Mouse (Mus musculus) T-cell, adult 2 months (primary cell): ENCODE measurements around the gene Spaca7.
A peak's percentile ranks its signal among the peaks of the same experiment; 100 is the strongest.
"Not testable (repeated sequence)": the region's sequence is repeated elsewhere in the genome, so short reads cannot be mapped to it uniquely, and the experiment has no call there.

Experiments
- DNase-seq: peaks from one replicate; pipeline ENCODE4 v3.0.0; 2022; ENCODE audit warnings: low spot score

Gene Spaca7

DNA sequence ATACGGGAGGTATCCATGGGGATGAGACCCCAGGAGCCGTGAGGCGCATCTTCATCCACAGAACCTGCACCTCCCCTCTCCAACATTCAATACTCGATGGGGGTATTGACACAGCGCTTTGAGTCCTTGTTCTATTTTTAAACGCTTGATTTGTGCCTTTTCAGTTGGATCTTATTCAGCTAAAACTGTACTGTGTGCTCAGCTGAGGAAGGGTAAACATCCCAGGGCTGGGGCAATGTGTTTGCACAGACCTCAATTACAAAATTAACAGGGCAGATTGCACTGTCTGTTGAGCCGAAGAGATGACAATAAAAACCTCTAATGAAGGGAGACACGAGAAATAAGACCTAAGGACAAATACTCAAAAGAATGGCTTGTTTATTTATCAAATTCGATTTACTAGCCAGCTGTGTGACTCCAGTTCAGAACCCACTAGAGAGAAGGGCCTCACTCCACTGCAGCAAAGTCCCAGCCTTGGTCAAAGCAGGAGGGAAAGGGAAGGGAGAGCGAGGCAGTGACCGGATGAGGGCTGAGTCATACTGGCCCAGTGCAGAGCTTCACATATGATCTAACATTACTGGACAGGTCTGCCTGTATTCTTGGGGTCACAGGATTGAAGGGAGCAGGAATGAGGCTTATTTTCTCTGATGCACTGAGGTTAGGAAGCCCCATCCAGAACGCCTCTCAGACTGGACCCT lies 37.1 kb downstream of the Spaca7 start:
- no peak for DNase-seq

DNA sequence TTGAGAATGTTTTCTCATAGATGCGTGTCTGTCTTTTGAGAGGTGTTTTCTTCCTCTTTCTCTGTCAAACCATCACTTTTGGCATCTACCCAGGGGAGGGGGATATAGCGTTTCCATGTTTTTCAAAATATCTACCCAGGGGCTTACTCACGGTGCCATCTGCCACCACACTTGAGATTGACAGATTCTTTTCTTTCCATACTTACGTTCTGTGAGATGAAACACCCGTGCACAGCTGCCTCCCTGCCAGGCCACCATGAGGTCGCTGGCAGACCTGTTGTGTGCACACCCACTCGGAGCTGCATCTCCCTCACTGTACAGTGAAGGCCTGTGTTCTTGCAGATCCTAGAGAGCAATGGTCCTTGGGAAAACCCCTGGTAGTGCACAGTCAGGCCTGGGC lies 40.4 kb downstream of the Spaca7 start:
- no peak for DNase-seq

DNA sequence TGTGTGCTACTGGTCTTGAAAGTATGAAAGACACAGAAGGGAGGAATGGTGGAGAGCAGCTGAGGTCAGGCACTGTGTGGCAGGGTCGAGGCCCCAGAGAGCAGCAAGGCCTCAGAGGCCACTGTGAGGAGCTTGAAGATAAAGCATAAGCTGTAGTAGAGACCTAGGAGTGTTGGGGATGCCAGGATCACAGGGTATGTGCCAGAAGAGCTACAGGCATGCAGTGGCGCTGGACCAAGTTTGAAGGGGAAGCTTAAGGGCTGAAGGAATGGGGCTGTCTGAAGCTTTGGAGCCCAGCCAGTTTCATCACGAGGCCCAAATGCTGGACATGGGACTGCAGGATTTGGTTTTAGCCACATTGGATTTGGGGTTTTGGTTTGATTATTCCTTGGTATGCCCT lies 44.5 kb downstream of the Spaca7 start:
- DNase-seq: not testable (repeated sequence)

DNA sequence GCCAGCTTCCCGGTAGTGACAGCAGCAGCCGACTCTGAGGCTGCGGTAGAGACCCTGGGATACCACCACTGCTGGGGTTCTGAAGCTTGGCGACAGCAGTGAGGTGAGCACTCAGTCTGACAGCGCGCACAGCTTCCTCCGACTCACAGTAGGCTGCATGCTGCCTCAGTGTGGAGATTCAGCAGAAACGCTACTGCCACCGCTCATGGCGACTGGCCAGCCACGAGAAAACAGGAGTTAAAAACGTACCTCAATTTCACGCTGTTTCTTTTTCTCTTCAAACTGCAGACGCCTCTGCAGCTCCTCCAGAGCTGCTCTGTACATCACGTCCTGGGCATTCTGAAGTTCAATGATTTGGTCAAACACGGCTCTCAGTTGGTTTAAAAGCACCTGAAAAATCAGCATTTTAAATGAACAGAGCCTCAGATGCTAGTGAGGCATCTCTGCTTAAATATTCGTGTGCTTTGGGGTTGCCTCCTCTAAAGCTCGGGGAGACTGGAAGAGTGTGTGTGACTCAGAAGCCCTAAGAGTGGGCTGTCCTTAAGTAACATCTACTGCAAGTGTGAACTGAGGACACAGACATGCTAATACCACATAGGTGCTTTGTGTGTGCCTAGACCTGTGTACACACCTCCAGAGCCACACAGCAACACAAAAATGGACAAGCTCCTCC lies 48.9 kb downstream of the Spaca7 start:
- DNase-seq: no peak

DNA sequence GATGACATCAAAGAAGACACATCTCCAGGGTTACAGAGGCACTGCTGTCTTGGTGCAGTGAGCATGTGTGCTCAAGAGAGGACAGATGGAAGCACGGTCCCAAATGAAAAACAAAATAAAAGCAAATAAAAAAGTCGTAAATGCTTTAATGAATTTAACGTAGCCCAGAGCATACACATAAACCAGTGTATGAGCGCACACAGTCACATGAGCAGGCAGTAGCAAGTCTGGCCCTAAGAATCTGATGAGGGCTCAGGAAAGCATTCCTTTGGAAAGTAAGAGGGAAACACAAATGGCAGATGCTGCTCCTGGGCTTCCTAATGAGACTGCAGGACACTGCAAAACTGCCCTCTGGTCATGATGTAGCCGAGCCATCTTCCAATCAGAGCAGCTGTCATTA lies 53.1 kb downstream of the Spaca7 start:
- DNase-seq: no peak

DNA sequence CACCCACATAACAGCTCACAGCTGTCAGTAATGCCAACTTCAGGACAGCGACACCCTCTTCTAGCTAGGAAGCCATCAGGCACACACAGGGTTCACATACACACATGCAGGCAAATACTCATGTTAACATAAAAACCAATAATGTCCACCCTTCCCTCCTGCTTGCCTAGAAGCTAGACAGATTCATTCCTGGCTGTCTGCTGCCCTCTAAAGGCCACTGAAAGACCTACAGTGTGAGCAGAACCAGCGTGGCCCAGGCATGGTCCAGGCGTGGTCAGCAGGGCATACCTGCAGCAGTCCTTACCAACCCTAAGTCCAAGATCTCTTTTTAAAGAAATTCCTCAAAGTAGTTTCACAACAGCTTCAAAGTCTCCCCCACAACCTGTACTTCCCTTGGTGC lies 56.2 kb downstream of the Spaca7 start:
- peak; percentile 4 for DNase-seq

DNA sequence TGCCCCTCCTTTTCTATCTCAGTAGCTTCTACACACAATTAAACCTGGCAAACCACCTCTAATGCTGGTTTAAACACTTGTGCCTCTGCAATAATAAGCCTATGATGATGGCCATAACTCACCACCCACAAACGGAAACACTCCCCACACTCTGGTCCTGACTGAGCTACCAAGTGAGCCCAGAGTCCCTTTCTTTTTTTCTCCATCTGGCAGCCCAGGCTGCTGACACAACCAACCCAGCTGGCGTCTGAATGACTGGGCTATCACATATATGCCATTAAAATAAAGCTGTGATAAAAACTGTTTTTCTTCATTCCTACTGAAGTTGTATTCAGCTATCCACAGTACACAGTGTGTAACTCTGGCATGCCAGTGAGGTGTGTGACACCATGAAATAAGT lies 62.5 kb downstream of the Spaca7 start:
- DNase-seq: no peak

DNA sequence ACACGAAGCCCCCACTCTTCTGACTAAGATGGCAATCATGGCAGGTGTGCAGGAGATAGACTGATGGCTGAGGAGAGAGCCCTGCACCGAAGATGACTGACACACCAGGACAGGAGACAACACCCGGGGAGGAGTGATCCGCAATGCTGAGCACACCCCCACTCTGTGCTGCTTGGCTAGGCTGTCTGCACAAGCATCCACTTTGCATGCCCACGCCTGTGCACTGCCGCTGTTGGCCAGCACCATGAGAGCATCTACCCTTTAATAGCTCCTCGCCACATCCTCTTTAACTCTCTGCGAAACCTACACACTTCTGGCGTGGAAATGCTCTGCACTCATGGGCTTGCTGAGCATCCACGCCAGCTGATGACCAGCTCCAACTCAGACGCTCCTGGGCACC lies 65.6 kb downstream of the Spaca7 start:
- no peak for DNase-seq

DNA sequence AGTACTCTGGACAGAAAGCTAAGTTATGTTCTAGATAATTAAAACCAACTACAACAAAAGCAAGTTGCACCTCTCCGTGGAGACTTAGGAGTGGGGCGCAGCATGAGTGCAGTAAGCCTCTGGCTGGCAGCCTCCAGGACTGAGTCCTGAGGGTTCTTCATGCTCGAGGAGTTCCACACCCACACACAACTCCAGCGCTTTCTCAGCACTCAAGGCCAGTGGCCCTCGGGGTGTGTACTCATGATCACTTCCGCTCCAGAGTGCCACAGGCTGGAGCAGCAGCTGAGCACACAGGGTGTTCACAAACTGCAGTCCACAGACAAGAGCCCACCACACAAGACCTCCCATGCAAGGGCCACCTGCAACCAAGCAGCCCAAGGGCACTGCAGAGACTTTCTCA lies 68.7 kb downstream of the Spaca7 start:
- no peak for DNase-seq

DNA sequence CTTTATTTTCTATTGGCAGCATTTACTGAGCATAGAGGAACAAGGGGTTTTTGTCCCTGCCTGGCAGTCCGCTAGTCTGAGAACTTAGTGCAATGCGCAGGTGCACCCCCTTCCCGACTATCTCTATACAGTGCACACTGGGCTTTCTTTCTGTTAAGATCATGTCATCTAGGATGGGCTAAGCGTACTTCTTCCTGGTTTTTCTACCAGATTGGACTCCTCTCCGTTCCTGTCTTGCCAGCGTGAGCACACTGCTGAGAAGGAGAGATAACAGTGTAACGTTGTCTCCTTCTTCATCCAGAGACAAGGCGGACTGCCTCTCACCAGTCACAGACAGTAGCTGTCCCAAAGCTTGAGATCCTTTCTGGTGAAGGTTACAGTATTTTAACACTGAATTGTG lies 71.5 kb downstream of the Spaca7 start:
- no peak for DNase-seq

DNA sequence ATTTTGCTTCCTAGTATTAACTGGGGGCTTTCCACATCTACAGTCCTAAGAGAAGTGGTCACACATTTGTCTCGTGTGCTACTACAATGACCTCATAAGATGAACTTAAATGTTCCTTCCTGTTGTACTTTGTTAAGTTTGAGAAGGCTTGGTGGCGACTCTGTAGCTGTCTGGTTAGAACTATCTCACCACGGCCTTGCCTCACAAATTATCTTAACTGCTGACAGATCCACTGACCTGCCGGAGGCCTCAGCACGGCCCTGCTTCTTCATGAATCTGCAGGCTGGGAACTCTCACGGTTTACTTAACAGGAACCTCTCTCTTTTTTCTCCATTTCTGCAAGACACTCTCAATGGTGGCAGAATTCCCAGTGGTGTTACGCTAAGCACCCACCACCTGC lies 72.1 kb downstream of the Spaca7 start:
- no peak for DNase-seq

DNA sequence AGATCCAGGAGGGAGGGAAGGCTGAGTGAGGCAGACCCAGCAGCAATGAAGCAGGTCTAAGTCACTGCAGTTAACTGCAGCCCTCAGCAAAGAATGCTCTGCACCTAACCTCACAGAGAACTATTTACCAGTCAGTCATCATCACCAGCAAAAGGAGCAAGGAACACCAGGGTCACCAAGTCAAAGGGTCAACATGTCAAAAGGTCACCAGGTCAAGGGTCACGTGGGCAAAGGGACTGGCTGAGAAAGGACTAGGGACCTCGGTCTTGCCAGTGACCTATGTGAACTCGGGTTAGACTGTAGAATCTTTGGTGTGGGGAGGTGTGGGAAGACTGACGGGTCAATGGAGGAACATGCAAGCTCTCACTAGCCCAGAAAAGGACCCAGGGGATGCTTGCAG lies 73.7 kb downstream of the Spaca7 start:
- no peak for DNase-seq

DNA sequence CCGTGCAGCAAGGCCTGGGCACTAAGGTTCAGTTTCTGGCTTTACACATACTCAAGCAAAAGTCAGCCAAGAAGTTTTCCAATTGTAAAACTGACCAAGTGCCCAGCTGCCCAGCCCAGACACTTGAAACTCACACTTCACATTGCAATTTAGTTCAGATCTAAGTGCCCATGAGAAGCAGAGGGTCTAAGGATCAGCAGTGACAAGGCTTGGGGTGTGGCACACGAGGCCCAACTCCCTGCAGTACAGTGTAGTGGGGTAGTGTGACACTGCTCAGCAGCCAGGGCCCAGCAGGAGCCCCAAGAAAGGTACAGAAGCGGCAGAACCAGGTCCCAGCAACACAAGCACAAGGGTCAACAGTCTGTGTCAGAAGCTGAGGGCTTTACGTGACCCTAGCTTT lies 76.1 kb downstream of the Spaca7 start:
- no peak for DNase-seq
